Mouse (Mus musculus) adrenal gland, adult 18-20 months (tissue): ENCODE measurements around the gene Cabp2. TPM values are rescaled to one million over a fixed set of nuclear protein-coding genes. Genes with fewer than 3 reads are reported as not detected.
"Not testable (repeated sequence)": the region's sequence is repeated elsewhere in the genome, so short reads cannot be mapped to it uniquely, and the experiment has no call there.

Experiments used
- DNase-seq, 2 experiments: peaks; one replicate each; pipeline ENCODE4 v3.0.0; 2021 to 2022; ENCODE audit warnings: low spot score in 2 of 2
- total RNA-seq, 2 experiments: library from RNA; stranded (reverse); gene quantifications; 1 replicate in 1 of 2; 2 replicates in 1 of 2; pipeline ENCODE4 v1.2.3; 2021

The Cabp2 gene
- total RNA-seq, 2 experiments from 2014 or later = not detected

DNA sequence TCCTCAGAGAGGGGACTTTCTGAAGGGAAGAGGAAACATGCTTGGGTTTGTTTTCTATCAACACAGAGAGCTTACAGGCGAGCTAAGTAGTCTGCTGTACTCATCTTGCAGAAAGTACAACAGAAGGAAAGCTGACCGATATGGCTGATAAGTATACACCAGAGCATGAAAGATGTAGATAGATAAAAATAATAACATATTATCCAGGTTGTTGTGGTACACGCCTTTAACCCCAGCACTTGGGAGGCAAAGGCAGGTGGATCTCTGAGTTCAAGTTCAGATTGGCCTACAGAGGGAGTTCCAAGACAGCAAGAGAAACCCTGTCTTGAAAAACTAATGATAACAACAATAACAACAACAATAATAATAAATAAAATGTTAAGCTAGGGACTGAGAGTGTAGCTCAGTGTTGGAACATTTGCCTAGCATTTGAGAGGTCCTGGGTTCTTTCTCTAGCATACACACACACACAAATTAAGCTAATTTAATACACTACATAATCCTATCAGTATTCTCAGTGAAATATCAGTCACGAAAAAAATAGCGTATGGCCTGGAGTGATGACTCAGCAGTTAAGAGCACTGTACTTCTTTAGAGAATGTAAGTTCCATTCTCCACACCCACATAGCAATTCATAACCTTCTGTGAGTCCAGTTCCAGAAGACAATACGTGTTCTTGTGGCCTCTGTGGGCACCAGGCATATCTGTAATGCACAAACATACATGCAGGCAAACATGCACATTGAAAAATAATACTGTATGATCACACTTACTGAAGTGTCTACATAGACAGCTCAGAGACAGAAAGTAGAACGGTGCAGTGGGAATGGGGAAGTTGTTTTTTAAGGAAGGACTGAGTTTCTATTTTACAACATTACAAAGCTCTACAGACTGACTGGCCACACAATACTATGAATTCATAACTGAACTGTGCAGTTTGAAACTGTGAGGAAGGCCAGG lies 41.3 kb downstream of the Cabp2 start:
- DNase-seq = no peak

- DNase-seq = no peak
These were observed 43.1 kb downstream of the Cabp2 start for GRCm38 (mm10) chr19:4124432-4124831.

- not testable (repeated sequence) for DNase-seq
These were observed 43.9 kb downstream of the Cabp2 start for GRCm38 (mm10) chr19:4125268-4125667.

DNA sequence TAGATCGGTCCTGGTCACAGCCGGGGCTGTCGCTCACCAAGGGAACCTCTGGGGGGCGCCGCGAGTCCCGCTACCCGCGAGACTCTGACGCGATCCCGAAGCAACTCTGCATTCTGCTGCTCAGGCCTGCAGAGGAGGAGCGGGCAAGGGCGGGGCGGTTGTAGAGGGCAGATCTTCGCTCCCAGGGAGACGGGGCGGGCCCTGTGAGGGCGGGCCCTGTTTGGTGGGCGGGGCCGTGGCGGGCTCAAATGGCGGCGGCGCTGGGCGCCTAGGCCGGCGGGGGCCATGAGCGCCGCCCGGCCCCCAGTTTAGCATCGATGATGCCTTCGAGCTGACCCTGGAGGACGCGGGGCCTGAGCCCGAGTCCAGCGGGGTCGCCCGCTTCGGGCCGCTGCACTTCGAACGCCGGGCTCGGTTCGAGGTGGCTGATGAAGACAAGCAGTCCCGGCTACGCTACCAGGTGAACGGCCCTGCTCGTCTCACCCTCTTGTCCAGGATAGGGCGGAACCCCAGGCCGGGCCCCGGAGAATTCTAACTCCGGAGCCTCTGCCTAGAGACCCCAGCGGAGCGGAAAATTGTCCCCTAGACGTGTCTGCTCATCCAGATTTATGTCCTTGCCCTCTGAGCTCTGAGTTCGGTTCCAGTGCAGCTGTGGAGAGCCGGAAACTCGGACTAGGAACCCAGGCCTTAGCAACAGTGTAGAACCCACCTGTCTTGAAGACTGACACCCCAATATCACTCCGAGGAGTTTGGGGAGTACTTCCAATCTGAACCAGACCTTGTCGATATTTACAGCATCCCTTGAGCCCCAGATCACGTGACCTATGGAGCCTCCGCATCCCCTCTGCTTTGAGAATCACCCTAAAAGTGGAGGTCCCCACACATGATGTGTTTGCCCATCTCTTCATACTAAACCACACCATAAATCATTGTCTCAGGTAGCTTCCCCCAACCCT lies 44.6 kb downstream of the Cabp2 start, which contains the start of gene Aip:
TSS of gene Aip (minus strand) at position 118 of the 956 bp plus-strand sequence.
- DNase-seq = peak; percentile 95

DNA sequence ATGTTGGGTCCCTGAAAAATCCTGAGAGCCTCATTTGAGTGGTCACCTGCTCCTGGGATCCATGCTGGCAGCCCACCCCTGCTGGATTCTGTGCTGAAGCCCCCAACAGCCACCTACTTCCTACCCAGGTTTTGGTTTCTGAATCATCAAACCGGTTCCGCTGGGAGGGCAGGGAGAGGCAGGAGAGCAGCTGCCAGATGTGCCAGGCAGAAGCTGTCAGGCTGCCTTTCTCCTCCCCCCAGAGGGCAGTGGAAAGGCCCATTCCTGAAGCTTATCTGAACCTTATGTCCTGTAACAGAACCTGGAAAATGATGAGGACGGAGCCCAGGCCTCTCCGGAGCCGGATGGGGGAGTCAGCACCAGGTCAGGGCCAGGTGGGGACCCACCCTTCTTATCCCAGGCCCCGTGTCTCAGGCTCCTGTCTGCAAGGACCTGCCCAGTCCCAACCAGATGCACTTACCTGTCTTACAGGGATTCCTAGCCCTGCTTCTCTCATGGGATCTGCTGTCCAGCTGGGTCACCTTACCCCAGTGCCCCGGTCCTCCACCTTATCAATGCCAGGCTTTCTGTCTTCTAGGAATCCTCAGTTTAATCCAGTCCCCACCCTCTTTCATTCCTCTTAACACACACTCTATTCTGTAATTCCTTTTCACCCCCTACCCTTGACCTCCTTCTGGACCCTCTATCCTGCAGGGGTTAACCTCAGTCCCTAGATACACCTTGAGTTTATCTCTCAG lies 45.5 kb downstream of the Cabp2 start:
- no peak for DNase-seq

DNA sequence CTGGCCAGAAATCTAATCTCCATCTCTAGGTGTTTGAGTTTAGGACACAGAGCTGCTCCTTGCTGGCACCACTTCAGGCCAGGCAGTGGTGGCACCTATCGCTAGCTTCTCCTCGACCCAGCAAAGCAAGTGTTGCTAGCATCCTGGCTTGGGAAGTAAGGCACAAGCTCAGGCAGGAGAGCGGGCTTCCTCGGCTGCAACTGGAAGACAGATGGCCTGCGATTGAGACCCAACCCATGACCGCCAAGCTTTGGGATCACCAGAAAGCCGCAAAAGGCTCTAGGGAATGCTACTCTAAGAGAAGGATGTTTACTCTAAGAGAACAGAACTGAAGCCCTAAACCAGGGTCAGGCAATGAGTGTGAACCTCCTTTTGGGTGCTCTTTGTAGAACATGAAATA lies 48.1 kb downstream of the Cabp2 start:
- DNase-seq = no peak

DNA sequence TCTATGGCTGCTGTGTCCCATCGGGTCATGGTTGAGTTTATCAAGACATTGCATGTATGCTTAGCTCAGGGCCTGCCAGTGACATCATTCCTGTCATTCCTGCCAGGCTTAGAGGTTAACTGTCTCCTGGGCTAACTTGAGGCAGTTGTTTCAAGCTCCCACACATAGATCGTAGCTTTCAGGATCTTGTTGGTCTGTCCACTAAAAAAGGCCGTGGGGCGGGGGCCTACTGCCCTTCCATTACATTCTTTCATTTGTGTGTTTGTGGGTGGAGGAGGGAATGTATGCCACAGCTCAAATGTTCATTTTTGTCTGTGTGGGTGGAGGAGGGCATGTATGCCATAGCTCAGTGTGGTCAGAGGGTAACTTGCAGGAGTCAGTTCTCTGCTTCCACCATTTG lies 48.7 kb downstream of the Cabp2 start:
- no peak for DNase-seq

GRCm38 (mm10) chr19:4131075-4131474 lies 49.7 kb downstream of the Cabp2 start:
- DNase-seq = no peak

- no peak for DNase-seq
These were observed 50.4 kb downstream of the Cabp2 start for GRCm38 (mm10) chr19:4131768-4132167.

GRCm38 (mm10) chr19:4134354-4134753 lies 53.0 kb downstream of the Cabp2 start:
- no peak for DNase-seq

DNA sequence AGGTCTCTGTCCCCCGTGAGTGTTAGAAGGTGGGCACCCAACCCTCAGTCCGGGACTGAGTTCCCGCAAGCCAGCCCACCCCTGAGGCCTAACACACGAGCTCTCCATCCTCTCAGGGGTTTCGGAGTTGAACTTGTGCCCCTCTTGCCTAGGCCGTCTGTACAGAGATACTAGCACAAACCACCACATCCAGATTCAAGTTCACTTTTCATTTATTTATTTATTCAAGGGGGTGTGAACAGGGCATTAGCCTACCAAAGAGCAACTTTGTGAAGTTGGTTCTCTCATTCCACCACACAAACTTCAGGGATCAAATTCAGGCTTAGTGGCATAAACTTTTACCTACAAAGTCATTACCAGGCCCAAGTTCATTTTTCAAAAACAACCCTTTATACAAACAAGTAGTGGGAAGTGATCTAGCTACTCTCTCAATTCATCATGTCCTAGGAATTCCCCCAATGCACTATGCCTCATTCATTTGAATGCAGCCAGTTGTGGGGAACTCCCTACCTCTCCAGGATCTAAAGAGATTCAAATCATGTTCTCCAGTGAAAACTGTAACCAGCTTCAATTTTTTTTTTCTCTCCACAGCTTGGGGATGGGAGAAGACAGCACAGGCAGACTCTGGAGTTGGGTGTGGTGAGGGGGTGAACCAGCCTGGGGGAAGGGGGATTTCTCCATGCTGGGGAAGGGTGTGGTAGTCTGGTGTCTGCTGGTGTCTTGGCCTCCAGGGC lies 54.0 kb downstream of the Cabp2 start:
- DNase-seq = not testable (repeated sequence)

DNA sequence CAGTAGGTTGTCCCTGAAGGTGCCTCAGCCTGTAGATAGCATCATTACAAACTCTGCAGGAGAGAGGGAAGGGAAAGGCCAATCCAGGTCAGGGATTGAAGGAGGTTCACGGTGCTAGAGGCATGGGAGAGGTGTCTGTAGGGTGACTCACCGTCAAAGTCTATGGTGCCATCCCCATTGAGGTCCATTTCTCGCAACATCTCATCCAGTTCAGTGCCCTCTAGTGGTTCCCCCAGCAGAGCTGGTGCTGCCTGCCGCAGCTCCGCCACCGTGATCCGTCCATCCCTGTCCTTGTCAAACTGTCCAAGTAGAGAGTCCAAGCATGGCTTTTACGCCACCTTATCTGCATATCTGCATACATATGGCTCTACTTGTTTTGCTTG lies 54.6 kb downstream of the Cabp2 start:
- DNase-seq = not testable (repeated sequence)

DNA sequence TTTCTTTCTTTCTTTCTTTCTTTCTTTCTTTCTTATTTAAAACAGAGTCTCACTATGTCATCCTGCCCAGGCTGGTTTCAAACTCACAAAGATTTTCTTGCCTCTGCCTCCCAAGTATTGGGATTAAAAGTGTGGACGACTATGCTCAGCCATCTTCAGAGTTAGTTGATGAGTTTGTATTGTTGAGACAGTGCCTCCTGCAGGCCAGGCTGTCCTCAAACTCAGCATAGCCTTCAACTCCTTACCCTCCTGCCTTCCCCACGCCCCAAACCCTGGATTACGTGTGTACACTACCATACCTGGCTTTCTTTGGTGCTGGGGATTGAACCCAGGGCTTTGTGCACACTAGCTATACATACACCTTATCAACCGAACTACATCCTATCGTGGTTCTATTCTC lies 55.1 kb downstream of the Cabp2 start:
- DNase-seq = no peak

Other genes starting within 250 kb of the Cabp2 start
- gene Chka, start 229.8 kb upstream of the Cabp2 start, total RNA-seq = 100 to 1,000 TPM in 1 of 2 experiments, 10 to 100 TPM in 1; 82.1 to 271 TPM
- gene Tcirg1, start 174.4 kb upstream of the Cabp2 start, total RNA-seq = 10 to 100 TPM; 66.3 to 84.7 TPM
- gene Ndufs8, start 168.8 kb upstream of the Cabp2 start, total RNA-seq = 100 to 1,000 TPM; 344 to 380 TPM
- gene Aldh3b1, start 151.8 kb upstream of the Cabp2 start, total RNA-seq = 100 to 1,000 TPM in 1 of 2 experiments, 10 to 100 TPM in 1; 14.4 to 169 TPM
- 10 to 100 TPM; 53.3 to 64.4 TPM for gene Unc93b1, start 146.4 kb upstream of the Cabp2 start, total RNA-seq
- gene Aldh3b3, start 122.9 kb upstream of the Cabp2 start, total RNA-seq = 1 to 10 TPM in 1 of 2 experiments, under 1 TPM in 1; 0.29 to 1.0 TPM
- 10 to 100 TPM in 1 of 2 experiments, 1 to 10 TPM in 1; 6.7 to 13.8 TPM for gene Aldh3b2, start 109.2 kb upstream of the Cabp2 start, total RNA-seq
- 10 to 100 TPM; 16.1 to 20.8 TPM for gene Acy3, start 95.0 kb upstream of the Cabp2 start, total RNA-seq
- not detected for gene Tbx10, start 88.8 kb upstream of the Cabp2 start, total RNA-seq
- gene Nudt8, start 81.0 kb upstream of the Cabp2 start, total RNA-seq = 10 to 100 TPM; 27.6 to 33.3 TPM
- gene Gm49405, start 81.0 kb upstream of the Cabp2 start, total RNA-seq = 1 to 10 TPM; 1.1 TPM
- gene Doc2g, start 78.3 kb upstream of the Cabp2 start, total RNA-seq = 1 to 10 TPM; 1.9 to 2.4 TPM
- gene Ndufv1, start 68.8 kb upstream of the Cabp2 start, total RNA-seq = 100 to 1,000 TPM; 359 to 601 TPM
- 100 to 1,000 TPM; 392 to 420 TPM for gene Gstp1, start 43.6 kb upstream of the Cabp2 start, total RNA-seq
- 10 to 100 TPM; 50.2 to 66.1 TPM for gene Gstp2, start 35.6 kb upstream of the Cabp2 start, total RNA-seq
- gene Gstp3, start 22.0 kb upstream of the Cabp2 start, total RNA-seq = 1 to 10 TPM; 2.0 to 2.1 TPM
- 100 to 1,000 TPM; 125 to 147 TPM for gene Cdk2ap2, start 15.6 kb downstream of the Cabp2 start, total RNA-seq
- gene Pitpnm1, start 18.4 kb downstream of the Cabp2 start, total RNA-seq = 100 to 1,000 TPM in 1 of 2 experiments, 10 to 100 TPM in 1; 85.6 to 115 TPM
- gene Aip, start 44.3 kb downstream of the Cabp2 start, total RNA-seq = 100 to 1,000 TPM; 119 to 121 TPM
- not detected for gene Gpr152, start 58.2 kb downstream of the Cabp2 start, total RNA-seq
- under 1 TPM; 0.16 to 0.60 TPM for gene Cabp4, start 62.5 kb downstream of the Cabp2 start, total RNA-seq
- 100 to 1,000 TPM; 145 to 150 TPM for gene Coro1b, start 67.0 kb downstream of the Cabp2 start, total RNA-seq
- 1 to 10 TPM; 3.2 to 3.3 TPM for gene Ptprcap, start 72.0 kb downstream of the Cabp2 start, total RNA-seq
- gene Rps6kb2, start 81.8 kb downstream of the Cabp2 start, total RNA-seq = 10 to 100 TPM; 30.2 to 36.3 TPM
- gene Carns1, start 93.9 kb downstream of the Cabp2 start, total RNA-seq = 1 to 10 TPM; 3.2 to 3.5 TPM
- gene Tbc1d10c, start 109.7 kb downstream of the Cabp2 start, total RNA-seq = 1 to 10 TPM; 1.1 to 1.6 TPM
- gene Ppp1ca, start 110.5 kb downstream of the Cabp2 start, total RNA-seq = 100 to 1,000 TPM; 353 to 384 TPM
- 1 to 10 TPM; 7.5 to 9.0 TPM for gene Rad9a, start 120.1 kb downstream of the Cabp2 start, total RNA-seq
- gene Clcf1, start 132.7 kb downstream of the Cabp2 start, total RNA-seq = 10 to 100 TPM in 1 of 2 experiments, 1 to 10 TPM in 1; 7.9 to 11.1 TPM
- not detected for gene AC109138.7, start 132.8 kb downstream of the Cabp2 start, total RNA-seq
- 10 to 100 TPM; 41.0 to 44.4 TPM for gene Pold4, start 150.3 kb downstream of the Cabp2 start, total RNA-seq
- 10 to 100 TPM; 23.7 to 31.6 TPM for gene Ssh3, start 187.6 kb downstream of the Cabp2 start, total RNA-seq
- gene Ankrd13d, start 201.6 kb downstream of the Cabp2 start, total RNA-seq = 1 to 10 TPM; 3.2 to 5.0 TPM
- gene Grk2, start 224.6 kb downstream of the Cabp2 start, total RNA-seq = 10 to 100 TPM; 55.9 to 62.9 TPM